Mouse (Mus musculus): ENCODE data around the gene Ddrgk1.
"Not testable (repeated sequence)": the region's sequence is repeated elsewhere in the genome, so short reads cannot be mapped to it uniquely, and the experiment has no call there.

Ddrgk1 gene

DNA sequence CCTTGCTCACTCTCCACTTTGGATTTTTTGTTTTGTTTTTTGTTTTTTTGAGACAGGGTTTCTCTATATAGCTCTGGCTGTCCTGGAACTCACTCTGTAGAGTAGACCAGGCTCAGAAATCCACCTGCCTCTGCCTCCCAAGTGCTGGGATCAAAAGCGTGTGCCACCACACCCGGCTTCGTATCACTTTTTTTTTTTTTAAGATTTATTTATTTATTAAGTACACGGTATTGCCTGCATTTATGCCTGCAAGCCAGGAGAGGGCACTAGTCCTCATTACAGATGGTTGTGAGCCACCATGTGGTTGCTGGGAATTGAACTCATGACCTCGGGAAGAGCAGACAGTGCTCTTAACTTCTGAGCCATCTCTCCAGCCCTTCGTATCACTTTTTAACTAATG is 15.4 kb downstream of the Ddrgk1 start:
- DNase-seq = not testable (repeated sequence)

DNA sequence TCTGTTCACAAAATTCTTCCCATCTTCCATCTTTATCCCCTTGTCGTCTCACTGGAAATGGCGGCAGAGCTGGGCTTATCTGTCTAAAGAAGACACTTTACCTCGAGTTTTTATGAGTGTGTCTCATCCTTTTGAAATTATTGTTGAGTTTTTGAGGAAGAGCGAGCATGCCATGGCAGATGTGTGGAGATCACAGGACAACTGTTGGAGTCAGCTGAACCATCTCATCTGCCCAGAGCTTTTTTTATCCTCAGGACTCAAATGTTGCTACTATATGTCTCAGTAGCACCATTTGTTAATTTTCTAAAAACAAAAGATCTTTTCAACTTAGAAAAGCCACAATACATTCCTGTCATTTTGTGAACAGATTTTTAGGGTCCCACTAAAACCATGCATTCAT is 19.3 kb downstream of the Ddrgk1 start:
- DNase-seq = no peak

DNA sequence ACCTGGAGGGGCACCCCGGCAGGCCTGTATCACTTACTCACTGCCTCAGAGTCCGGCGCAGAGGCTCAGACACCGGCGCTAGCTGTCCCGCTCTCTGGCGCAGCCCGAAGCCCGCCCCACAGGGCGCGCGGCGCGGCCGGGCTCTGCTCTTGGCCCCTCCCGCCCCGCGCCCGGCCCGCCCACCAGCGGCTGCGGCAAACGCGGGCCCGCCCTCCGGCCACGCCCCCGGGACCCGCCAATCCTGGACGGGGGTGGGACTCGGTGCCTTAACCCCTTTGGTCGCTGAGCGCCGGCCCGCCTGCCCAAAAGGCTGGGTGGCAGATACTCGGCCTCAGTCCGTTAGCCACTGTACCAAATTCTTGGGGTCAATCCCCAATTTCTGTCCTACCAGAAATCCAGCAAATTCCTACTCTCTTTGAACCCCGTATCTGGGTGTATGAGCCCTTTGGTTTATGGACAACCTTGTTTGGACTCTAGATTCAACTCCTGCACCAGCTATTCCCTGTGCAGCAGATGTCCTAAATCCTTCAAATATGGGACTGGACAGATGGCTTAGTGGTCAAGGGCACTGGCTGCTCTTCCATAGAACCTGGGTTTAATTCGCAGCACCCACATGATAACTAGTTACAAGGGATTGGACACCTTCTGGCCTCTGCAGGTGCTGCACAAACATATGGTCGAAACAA is 21.6 kb downstream of the Ddrgk1 start, which contains the start of gene Lzts3:
Gene Lzts3, minus strand, starts transcription at position 120 of the 686 bp plus-strand sequence.
- peak; percentile 94 for DNase-seq

DNA sequence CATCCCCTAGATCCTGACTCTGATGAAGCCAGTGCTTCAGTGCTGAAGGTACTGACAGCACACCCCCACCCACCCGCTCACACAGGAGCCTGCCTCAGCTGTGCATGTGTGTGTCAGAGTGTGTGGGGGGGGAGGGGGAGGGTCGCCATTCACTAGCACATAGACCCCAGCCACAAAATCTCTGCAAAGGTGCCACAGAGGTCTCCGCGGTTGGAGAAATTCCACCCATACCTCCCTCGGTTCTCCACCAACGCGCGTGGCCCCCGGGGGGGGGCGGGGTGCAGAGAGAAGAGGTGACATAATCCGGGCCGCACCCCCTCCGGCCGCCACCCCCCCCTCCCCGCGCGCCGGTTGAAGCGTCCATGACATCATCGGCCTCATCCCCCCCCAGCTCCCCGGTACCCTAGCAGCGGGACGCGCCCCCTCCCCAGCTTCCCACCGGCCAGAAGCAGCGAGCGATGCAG is 22.2 kb downstream of the Ddrgk1 start:
- DNase-seq = peak; percentile 72

DNA sequence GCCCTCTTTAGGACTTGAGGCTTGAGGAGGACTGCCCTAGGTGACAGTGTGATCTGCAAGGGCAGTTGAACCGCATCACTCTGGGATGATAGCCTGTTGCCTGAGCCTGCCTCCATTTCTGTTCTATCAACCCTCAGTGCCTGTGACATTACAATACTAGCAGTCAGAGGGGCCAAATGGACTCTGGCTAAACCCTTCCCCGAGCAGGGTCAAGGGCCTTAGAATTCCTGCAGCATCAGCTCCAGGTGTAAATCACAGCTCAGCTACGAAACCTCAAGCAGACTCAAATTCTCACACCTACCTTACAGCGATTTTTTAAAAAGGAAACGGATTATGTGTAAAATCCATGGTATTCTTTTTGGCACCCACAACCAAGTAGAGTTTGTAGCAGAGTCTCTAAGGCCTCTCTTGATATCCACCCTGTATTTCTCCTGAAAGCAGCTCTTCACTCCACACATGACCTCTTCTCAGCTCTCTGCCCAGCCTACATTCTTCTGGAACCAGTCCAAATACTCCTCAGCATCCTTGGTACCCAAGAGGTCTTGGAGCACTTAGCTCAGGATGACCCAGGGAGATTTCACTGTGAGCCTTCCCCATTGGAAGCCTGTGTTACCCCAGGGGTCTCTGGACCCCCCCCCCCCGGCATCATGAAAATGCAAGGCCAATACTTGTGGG is 23.0 kb downstream of the Ddrgk1 start:
- no peak for DNase-seq

DNA sequence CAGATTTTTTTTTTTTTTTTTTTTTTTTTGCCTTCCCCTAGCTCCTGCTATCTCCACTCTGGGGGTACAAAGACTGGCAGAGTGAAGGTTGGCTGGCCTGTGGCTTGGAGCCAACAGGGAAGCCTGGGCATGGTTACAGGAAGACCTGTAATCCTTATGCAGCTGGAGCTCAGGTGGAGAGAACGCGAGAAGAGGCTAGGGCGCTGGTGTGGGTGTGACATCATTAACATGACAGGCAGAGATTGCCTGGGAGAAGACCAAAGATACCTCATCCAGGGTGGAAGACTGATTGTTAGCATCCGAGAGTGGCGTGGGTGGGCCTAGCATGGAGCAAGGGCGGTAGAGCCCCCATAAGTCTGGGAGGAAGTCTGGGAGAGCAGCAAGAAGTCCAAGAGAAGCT is 25.2 kb downstream of the Ddrgk1 start:
- DNase-seq = no peak

DNA sequence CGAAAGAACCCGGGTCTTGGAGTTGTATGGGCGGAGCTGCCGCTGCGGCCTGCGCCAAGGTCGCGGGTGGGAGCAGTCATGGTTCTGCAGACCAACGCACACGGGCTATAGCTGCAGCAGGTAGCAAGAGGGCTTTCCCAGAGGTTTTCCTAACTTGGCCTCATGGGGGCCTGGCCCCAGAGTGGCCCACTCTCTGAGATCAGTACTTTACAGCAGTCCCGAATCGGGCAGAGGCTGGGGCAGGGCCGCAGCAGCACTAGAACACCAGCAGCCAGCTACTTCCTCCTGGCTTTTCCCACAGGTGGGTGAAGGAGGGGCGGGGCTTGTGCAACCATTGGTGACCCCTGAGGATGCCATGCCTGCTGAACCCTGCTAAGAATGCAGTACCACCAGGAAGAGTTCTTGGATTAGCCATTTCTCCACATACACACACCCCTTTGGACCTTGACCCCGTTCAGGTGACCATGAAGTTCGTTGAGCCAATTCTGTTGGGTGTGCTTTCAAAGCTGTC is 26.3 kb downstream of the Ddrgk1 start:
- peak; percentile 48 for DNase-seq

DNA sequence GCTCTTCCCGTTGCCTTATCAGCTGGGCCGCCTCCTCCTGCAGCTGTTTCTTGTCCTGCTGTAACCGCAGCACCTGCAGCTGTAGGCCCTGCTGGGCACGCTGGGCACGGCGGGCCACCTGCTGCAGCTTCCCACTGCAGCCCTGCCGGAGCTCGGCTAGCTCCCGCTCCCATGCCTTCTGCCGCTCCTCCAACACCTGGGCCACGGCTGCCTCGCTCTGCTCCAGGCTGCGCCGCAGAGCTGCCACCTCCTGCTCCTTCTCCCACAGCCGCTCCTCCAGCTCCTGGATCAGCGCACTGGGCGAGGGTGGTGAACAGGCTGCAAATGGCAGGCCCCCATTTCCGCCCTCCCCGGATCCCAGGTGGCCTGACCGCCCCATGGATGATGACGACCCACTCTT is 28.6 kb downstream of the Ddrgk1 start:
- DNase-seq = peak; percentile 66

DNA sequence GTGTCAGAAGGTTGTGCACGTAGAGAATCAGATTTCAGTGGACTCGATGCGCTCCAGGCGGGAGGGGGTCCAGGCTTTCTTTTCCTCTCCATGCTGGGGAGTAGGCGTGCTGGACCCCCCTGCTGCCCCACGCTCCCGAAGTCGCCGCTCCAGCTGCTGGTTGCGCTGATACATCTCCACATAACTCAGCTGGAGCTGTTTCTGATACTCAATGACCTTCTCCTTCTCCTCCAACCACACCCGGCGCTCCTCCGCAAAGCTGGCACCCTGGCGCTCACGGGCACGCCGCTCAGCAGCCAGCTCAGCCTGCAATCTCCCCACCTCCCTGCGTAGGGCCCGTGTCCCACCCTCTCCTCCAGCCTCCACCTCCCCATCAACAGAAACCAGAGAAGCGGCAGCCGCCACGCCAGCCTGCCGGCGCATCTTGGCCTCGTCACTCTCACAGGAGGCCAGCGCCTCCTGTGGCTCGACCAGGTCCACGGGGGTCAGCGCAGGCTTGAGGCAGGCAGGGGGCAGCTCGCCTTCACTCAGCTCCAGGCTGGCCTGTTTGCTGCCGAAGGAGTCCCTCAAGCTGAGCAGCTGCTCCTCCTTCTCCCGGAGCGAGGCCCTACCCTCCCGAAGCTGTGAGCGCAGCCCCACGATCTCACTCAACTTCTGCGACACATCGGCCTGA is 29.6 kb downstream of the Ddrgk1 start:
- DNase-seq = peak; percentile 66

DNA sequence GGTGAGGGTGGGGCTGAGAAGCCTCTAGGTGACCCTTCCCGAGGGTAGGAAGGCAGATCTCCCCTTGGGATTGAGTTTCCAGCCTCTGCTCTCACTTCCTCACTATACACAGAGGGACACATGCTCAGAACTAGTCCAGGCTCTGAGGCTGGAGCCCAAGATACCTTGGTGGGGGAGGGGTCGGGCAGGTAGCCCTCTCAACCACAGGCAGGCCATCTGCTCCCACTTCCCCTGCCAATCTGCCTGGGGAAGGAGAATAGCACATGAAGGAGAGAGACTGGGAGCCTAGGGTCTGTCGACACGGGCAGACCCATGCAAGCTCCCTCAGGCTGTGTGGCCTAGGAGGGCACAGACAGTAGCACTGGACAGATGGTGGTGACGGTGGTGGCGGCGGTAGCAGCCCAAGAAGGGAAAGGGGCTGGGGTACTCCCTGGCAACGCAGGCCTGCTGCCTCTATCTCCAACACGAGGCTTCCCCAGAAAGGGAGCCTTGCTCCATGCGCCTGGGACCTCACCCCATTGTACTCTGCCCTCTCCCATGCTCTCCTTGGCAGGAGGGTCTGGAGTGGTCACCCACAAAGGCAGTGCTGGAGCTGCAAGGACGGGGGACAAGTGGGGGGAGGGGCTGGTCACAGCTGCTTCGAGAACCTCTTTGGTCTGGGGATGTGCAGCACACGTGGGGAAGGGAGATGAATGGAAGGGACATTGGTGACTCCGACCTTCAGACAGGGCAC is 30.3 kb downstream of the Ddrgk1 start:
- DNase-seq = peak; percentile 91

DNA sequence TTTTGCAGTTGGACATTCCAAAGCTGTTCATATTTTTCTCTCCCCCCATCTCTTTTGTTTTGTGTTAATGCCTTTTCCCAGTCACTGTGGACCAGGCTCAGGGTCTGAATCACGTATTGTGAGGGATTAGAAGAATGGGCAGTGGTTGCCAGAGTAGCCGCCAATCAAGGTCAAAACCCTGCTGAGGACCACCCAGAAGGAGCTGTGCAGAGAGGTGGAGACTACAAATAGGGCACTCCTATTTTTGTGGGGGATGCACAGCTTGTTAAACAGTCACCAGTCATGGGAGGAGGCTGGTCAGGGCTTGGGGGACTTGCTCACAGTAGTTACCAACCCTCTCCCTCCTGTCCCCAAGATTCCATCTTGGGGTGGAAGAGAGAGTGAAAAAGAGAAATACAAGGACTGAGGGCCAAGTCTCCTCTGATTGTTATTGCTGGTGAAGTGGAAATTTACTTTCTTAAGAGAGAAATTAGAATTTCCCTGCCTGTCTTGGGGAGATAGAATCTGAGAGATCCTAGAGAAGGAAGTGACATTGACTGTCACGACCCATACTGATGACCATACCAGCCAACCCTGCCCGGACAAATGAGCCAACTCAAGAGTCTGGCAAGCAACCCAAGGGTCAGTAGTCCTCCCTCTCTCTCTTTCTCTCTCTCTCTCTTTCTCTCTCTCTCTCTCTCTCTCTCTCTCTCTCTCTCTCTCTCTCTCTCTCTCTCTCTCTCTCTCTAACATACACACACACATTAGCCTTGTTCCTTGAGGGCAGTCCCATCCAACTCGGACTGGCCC is 31.4 kb downstream of the Ddrgk1 start:
- DNase-seq = peak; percentile 38

DNA sequence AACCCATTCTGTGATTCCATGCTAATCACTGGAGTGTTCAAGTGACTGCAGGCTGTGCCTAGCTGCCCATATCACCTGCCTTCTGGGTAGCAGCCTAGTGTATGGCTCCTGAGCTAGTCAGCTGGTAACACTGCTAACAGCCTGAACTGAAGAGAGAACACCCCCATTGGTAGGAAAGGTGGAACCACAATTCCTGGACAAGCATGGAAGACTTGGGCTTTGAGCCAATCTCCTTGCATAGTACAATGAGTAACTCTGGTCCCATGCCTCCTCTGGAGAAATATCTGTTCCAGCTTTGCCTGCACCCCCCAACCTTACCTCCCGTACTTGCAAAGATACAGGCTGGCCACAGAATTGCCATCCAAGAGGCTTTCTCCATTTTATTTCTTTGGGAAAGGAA is 32.0 kb downstream of the Ddrgk1 start:
- peak; percentile 39 for DNase-seq

DNA sequence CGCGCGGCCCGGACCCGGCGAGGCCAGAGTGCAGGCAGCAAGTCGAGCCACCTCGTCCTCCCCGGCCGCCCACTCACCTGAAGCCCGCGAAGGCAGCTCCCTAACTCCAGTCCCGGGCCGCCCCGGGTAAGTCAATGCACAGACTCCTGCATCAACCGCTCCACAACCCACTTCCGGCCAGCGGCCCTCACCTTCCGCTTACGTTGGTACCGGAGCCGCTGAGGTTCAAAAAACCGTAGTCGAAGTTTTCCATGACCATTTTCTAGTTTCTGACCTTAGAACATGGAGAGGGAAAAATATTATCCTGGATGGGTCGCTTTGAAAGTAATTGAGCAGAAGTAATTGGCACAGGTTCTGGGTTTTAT is 34.6 kb downstream of the Ddrgk1 start, which contains the start of the genes Fastkd5 and Ubox5:
Gene Fastkd5, minus strand, starts transcription at position 189 of the 365 bp plus-strand sequence.
Gene Ubox5, minus strand, starts transcription at position 200 of the 365 bp plus-strand sequence.
- peak; percentile 86 for DNase-seq

DNA sequence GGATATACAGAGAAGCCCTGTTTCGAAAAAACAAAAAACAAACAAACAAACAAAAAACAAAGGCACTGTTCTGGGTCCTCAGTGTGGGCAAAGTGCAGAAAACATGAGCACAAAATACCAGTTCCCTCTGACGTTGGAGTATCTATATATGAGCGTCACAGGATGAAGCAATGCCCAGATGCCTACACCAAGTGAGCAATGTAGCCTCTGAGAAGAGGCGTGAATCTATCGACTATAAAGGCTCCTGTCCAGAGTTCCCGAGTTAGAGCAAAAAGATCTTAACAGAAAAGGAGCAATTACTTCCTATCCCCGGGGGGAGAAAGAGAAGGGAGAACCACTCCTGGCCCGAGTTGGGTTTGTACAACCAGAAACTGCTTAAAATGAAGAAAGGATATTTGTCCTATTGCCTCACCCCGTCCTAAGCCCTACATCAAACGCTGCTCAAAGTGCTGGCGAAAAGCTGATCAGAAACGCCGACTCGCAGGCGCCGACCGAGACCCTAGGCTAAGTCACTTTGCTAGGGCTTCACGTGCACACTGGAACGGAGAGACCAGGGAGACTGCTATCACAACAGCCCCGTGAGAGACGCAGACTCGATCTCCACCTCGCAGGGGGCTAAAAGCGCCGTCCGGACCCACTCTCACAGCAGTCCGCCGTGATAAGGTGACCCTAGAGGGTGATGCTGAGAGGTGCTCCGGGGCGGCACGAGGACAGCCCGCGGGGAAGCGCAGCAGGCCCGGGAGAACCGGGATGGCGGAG is 35.2 kb downstream of the Ddrgk1 start:
- DNase-seq = peak; percentile 11

DNA sequence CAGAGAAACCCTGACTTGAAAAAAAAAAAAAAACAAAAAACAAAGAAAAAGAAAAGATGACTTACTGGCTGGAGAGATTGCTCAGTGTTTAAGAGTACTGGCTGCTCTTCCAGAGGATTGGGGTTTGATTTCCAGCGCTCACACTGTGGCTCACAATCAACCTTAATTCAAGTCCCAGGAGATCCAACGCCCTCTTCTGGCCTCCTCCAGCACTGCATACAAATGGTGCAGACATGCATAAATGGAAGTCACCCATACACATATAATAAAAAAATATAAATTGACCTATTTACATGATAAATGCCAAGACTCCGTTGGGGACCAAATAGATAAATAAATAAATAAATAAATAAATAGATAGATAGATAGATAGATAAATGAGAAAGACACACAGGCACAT is 36.0 kb downstream of the Ddrgk1 start:
- peak; percentile 33 for DNase-seq

DNA sequence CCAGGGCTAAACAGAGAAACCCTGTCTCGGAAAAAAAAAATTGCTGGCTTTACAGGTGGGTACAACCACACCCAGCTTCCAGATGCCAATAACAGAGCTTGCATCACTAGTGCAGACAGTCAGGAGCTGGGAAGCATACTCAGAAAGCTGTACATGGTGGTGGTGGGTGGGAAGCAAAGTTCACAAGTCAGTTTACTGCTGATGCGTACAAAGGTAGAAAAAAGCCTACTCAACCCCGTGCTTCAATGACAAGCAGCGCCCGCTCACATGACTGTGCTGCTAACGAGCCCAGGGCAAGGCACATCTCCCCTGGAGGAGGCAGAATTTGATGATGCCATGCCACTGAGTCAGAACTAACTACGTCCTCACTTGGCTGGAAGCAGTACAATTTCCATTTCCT is 45.5 kb downstream of the Ddrgk1 start:
- no peak for DNase-seq

DNA sequence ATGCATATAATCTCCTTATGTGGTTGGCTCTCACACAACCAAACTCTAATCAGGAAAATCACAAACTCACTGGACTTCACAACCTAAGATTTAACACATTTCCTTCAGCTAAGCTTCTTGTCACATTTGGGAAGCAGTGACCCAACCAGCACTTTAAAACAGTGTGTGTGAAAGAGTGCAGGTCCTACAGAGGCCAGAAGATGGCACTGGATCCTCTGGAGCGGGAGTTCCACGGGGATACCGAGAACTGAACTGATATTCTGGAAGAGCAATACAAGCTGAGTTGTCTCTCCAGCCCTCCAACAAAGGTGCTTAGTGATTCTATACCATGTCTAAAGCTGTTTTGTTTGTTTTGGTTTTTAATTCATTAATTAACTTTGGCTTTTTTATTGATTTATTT is 51.4 kb downstream of the Ddrgk1 start:
- DNase-seq = no peak

Data from cerebellum, adult 11-12 months (tissue).